Mouse (Mus musculus) embryonic facial prominence, embryonic 14.5 days (tissue): Measurements from ENCODE around the gene Pak1. TPM values are rescaled to one million over a fixed set of nuclear protein-coding genes. Genes with fewer than 3 reads are reported as not detected.

Source experiments
- ATAC-seq: fragments of 200-750 bp; cut with Nextera tagmentation; 2 replicates; pipeline ENCODE4 v1.8.0; 2017; ENCODE audit warnings: low read depth, moderate number of reproducible peaks, moderate TSS enrichment
- DNase-seq: peaks from one replicate; pipeline ENCODE4 v3.0.0-alpha.2; 2015; ENCODE audit warnings: low spot score
- H3K27ac ChIP-seq: fragments of 300-500 bp; sonication (generic); replicated peaks from 2 replicates; pipeline ENCODE4 v1.5.1; 2014; ENCODE audit warnings: low read depth, mild to moderate bottlenecking, low read length, moderate library complexity
- H3K27me3 ChIP-seq: fragments of 300-500 bp; sonication (generic); replicated peaks from 2 replicates; pipeline ENCODE4 v1.6.1; 2014; ENCODE audit warnings: low read length; ENCODE audit not compliant: control insufficient read depth, insufficient read depth
- H3K36me3 ChIP-seq: fragments of 300-500 bp; sonication (generic); 2 replicates; pipeline ENCODE4 v1.6.1; 2014; ENCODE audit warnings: low read length, mixed read lengths; ENCODE audit not compliant: control insufficient read depth, insufficient read depth
- H3K4me1 ChIP-seq: fragments of 300-500 bp; sonication (generic); 2 replicates; pipeline ENCODE4 v1.6.1; 2014; ENCODE audit warnings: antibody characterized with exemption, low read length; ENCODE audit not compliant: control insufficient read depth, insufficient read depth
- H3K4me2 ChIP-seq: fragments of 300-500 bp; sonication (generic); 2 replicates; pipeline ENCODE4 v1.6.1; 2014; ENCODE audit warnings: low read depth, mild to moderate bottlenecking, low read length, moderate library complexity, mixed read lengths
- H3K4me3 ChIP-seq: fragments of 300-500 bp; sonication (generic); 2 replicates; pipeline ENCODE4 v1.5.1; 2014; ENCODE audit warnings: low read depth, mild to moderate bottlenecking, low read length
- H3K9ac ChIP-seq: fragments of 300-500 bp; sonication (generic); 2 replicates; pipeline ENCODE4 v1.6.1; 2014; ENCODE audit warnings: low read depth, mild to moderate bottlenecking, low read length, moderate library complexity, mixed read lengths
- H3K9me3 ChIP-seq: fragments of 300-500 bp; sonication (generic); 2 replicates; pipeline ENCODE4 v1.6.1; 2016; ENCODE audit warnings: low read length; ENCODE audit not compliant: control insufficient read depth
- WGBS: fragments of 180-500 bp; shearing (Covaris S2); extraction: QIAGEN DNeasy Blood & Tissue Kit; methylation state at CpG from one replicate; pipeline ENCODE4 v1.1.7; 2014; 5-methylcytosine and 5-hydroxymethylcytosine counted together
- polyA plus RNA-seq: library from polyadenylated mRNA; unstranded; fragments of >200 nt; fragmentation: Nextera tagmentation; extraction: Ambion mirVana; gene quantifications from 2 replicates; pipeline ENCODE4 v1.2.1, GENCODE M21; 2014

Pak1 gene
- polyA plus RNA-seq, 1 experiment from 2014 or later: 29.8 TPM

DNA sequence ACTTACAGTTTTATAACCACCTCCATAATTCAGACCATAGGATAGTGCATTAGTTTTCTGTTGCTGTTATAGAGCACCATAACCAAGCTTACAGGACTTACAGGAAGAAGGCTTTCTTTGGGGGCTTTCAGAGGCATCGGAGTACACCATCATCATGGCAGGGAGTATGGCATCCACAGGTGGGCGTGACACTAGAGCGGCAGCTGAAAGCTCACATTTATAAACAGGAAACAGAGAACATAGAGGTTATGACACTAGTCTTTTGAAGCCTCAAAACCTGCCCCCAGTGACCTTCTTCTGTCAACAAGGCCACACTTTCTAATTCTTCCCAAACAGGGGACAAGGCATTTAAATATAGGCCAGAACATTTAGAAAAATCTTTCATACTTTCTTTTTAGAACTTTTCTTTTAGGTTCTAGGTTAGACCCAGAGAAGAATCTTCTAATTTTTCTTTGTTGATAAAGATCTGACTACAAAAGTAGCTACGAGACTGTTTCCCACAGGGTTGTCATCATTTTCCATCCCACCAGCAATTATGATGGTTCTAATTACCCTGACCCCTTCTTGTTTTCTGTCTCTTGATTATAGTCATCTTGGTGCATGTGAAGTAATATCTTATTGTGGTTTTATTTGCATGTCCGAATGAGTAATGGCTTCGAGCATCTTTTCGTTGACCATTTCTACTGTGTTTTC, 89.7 kb downstream of the Pak1 start:
- no peak overlapping the region for H3K4me3 ChIP-seq
- H3K27ac ChIP-seq: no peak overlapping the region
- ATAC-seq (no peak), DNase-seq (no peak)
- WGBS: 78% methylated on average over 7 of the region's 7 CpGs
- H3K9ac ChIP-seq: no peak overlapping the region
- no peaks in the 10 kb centered on the region for H3K9me3 ChIP-seq
- H3K4me2 ChIP-seq: no peak overlapping the region
- H3K36me3 ChIP-seq: no peaks in the 10 kb centered on the region
- H3K4me1 ChIP-seq: no peaks in the 10 kb centered on the region
- H3K27me3 ChIP-seq: no peaks in the 10 kb centered on the region

DNA sequence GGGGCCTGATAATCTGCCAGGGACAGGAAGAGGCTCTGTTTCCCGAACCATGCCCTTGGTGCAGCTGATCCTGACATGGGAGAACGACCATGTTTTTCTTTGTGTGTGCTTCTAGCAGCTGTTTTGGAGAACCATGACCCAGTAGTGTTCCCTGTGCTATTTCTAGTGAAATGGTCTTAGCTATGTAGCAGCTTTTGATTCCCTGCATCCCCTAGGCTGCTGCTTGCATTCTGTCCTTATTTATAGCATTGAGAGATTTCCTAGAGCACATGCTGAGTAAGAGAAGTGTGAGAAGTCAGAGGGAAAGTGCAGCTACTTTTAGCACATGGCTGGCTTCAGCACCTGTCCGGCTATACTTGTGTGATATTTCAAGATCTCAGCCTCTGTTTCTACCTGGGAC, 123.3 kb downstream of the Pak1 start:
- no peak for ATAC-seq
- Histone ChIP-seq H3K27ac (no peak overlapping the region), H3K4me1 (no peaks in the 10 kb centered on the region), H3K9me3 (no peaks in the 10 kb centered on the region), H3K4me3 (no peak overlapping the region), H3K4me2 (no peak overlapping the region), H3K36me3 (peaks cover 8% of the 10 kb centered on the region; the same call in 1 of the 2 replicates), H3K9ac (no peak overlapping the region), H3K27me3 (no peaks in the 10 kb centered on the region)
- 78% methylated on average over 3 of the region's 3 CpGs for WGBS
- DNase-seq: peak; percentile 16

DNA sequence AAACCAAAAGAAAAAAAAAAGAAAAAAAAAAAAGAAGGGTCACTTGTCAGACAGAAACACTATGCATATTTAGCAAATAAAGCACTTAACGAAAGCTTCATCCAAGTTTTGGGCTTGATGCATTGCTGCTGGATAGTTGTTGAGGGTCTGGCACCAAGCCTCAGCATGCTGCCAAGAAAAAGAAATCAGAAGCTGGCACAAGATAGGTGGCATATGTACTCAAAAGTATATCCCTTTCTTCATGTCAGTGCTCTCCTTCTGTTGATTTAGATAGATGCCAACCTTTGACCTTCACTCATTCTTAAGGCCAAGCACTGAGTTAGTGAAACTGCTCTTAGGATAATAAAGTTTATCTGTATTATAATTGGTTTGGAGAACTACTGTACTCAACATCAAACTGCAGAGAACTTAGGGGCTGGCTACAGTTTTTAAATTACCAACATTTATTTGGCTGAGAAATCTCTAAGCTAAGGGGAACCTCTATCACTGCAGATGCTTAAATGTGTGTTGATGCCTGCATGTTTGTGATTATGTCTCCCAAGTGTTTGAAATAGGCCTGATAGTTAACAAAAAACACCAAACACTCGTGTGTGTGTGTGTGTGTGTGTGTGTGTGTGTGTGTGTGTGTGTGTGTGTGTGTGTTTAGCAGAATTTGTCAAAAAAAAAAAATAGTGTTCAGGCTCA, 126.6 kb downstream of the Pak1 start:
- no peaks in the 10 kb centered on the region; the same call in 1 of the 2 replicates for H3K36me3 ChIP-seq
- H3K9me3 ChIP-seq: no peaks in the 10 kb centered on the region
- DNase-seq: peak; percentile 10
- no peaks in the 10 kb centered on the region for H3K4me1 ChIP-seq
- H3K4me2 ChIP-seq: no peak overlapping the region
- no peak overlapping the region for H3K4me3 ChIP-seq
- WGBS: 71% methylated on average over 2 of the region's 2 CpGs
- H3K27me3 ChIP-seq: no peaks in the 10 kb centered on the region
- no peak overlapping the region for H3K9ac ChIP-seq
- no peak overlapping the region for H3K27ac ChIP-seq
- ATAC-seq: no peak

DNA sequence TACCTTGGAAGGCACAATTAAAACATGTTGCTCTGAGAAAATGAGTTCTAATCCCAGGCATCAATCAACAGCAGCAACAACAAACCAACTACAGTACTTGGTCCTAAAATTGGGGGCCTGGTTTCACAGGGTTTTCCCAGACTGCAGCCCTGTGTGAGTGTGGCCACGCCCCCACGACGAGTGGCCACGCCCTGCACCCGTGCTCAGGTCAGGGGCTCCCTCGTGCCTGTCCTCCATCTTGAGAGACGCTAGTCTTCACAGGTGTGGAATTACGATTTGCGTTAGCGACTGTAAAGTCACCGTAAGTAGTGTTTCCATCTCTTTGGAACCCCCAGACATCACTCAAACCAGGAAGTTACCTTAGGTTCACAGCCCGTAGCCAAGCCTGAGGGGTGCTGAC, 131.4 kb downstream of the Pak1 start, which contains the start of gene Gdpd4:
Gdpd4 (plus strand) TSS at position 214 of the 400 bp plus-strand sequence.
- no peak within 1 kb of the TSS for H3K9ac ChIP-seq
- H3K4me3 ChIP-seq: no peak within 1 kb of the TSS
- 80% methylated on average over 12 of the region's 12 CpGs for whole genome bisulfite sequencing
- DNase-seq: no peak
- no peak for ATAC-seq
- H3K4me2 ChIP-seq: no peak within 1 kb of the TSS
- no peaks in the 10 kb centered on the region for H3K36me3 ChIP-seq
- H3K4me1 ChIP-seq: no peaks in the 10 kb centered on the region
- no peaks in the 10 kb centered on the region for H3K9me3 ChIP-seq
- H3K27ac ChIP-seq: no peak within 1 kb of the TSS
- H3K27me3 ChIP-seq: no peaks in the 10 kb centered on the region

DNA sequence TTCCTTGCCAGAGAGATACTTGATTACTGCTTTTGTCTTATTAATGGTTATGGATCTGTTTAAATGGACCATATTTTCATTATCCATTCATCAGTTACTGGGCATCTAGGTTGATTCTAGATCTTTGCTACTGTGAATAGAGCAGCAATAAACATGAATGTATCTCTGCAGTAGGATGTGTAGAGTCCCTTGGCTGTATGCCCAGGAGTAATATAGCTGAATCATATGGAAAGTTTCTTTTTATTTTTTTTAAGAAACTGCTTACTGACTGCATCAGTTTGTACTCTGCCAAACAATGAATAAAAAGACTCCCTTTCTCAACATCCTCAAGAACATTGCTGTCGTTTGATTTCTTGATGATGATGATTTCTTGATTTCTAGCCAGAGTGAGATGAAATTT, 137.5 kb downstream of the Pak1 start:
- Histone ChIP-seq H3K4me2 (no peak overlapping the region), H3K9me3 (no peaks in the 10 kb centered on the region), H3K9ac (no peak overlapping the region), H3K36me3 (no peaks in the 10 kb centered on the region), H3K27ac (no peak overlapping the region), H3K4me3 (no peak overlapping the region), H3K27me3 (no peaks in the 10 kb centered on the region), H3K4me1 (no peaks in the 10 kb centered on the region)
- DNase-seq: peak; percentile 76
- 44% methylated on average over 1 of the region's 1 CpGs for WGBS
- ATAC-seq: no peak

DNA sequence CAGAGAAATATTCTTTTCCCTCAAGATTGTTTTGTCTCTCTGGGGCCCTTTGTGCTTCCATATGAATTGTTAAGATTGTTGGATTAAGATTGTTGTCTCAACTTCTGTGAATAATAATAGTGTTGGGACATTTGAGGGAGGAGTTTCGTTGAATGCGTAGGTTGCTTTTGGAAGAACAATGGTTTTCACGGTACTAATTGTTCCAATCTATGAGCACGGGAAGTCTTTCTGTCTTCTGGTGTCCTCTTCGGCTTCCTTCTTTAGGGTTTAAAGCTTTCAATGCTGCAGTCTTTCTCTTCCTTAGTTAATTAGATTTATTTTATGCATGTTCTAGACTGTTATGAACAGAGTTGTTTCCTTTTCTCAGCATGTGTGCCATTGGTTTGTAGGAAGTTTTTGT, 138.6 kb downstream of the Pak1 start:
- Histone ChIP-seq H3K4me2 (no peak overlapping the region), H3K4me1 (no peaks in the 10 kb centered on the region), H3K9me3 (no peaks in the 10 kb centered on the region), H3K9ac (no peak overlapping the region), H3K27ac (no peak overlapping the region), H3K27me3 (no peaks in the 10 kb centered on the region), H3K36me3 (no peaks in the 10 kb centered on the region), H3K4me3 (no peak overlapping the region)
- no peak for ATAC-seq
- WGBS: 90% methylated on average over 5 of the region's 5 CpGs
- DNase-seq: no peak

DNA sequence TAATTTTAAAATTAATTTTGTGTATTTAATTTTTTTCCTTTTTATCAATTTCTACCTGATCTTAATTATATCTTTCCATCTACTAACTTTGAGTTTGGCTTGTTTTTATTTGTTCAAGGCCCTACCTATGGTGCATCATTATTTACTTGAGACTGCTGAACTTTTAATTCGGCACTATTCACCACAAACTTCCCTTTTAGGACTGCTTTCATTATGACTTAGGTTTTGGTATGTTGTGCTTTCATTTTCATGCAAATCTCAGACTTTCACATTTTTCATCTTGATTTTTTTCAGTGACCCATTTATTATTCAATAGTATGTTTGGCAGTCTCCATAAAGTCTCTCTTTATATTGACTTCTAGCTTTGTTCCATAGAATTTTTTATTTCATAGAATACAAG, 156.1 kb downstream of the Pak1 start:
- WGBS: 91% methylated on average over 1 of the region's 1 CpGs
- no peak for DNase-seq
- H3K27ac ChIP-seq: no peak overlapping the region

More for the DNA sequence above, 156.1 kb downstream of the Pak1 start:
- no peak overlapping the region for H3K9ac ChIP-seq
- H3K9me3 ChIP-seq: no peaks in the 10 kb centered on the region
- H3K4me2 ChIP-seq: no peak overlapping the region
- H3K4me3 ChIP-seq: no peak overlapping the region
- H3K27me3 ChIP-seq: no peaks in the 10 kb centered on the region
- H3K36me3 ChIP-seq: no peaks in the 10 kb centered on the region
- no peak for ATAC-seq
- no peaks in the 10 kb centered on the region for H3K4me1 ChIP-seq
